Comparison of ENCODE assay signal across 8 mouse cellular contexts in the genomic region with DNA sequence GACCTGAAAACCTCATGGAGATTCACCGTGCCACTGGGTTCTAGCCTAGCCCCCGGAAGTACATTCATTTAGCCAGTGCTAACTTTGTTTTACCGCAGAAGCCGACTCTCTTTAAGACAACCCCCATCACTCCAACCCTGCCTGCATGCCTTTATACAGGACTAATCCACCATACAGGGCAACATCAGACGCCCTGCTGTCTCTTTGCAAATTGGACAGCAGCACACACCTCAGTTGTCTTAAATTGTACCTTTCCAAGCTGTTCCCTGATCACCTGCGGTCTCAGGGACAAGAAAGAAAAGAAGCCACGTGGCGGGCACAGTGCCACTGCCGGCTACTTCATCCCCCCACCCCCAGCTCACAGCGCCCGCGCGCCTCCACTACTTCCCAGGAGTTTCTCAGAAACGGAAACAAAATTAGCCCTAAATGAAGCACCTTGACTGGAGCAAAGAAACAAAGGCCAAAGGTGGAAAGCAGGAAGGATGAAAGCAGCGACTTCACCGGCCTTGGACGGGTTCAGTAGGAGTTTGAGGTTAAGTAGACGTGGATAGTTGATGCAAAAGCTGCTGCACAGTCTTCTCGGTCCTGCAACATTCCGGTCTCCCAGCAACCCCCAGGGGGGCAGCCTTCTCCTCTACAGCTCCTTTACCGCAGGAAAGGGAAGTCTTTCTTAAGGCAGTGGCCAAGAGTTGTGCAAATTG.
DNase-seq lines count a peak whose midpoint lies in the region; ATAC-seq and TF ChIP-seq lines count a peak whose summit lies in the region.

No protein-coding gene starts in this region.

- no peak for TF ChIP-seq CTCF in heart, postnatal 0 days (IDR thresholded peaks at IDR 0.05; ENCODE audit: low read depth)

- 12% methylated on average over 21 of the region's 21 CpGs for WGBS in heart, postnatal 0 days
- 4% methylated on average over 21 of the region's 21 CpGs for WGBS in midbrain, embryonic 15.5 days

- TF ChIP-seq EP300 in heart, postnatal 0 days (IDR thresholded peaks at IDR 0.05; ENCODE audit: low read depth) = no peak

- H3K36me3 ChIP-seq in heart, postnatal 0 days (replicated peaks; ENCODE audit: control insufficient read depth, insufficient read depth, low read length) = no peaks in the 10 kb centered on the region
- no peaks in the 10 kb centered on the region for H3K36me3 ChIP-seq in midbrain, embryonic 15.5 days (replicated peaks)

- peaks cover 18% of the 10 kb centered on the region for H3K4me1 ChIP-seq in heart, postnatal 0 days (ENCODE audit: control insufficient read depth, insufficient read depth)
- H3K4me1 ChIP-seq in midbrain, embryonic 15.5 days = peaks cover 21% of the 10 kb centered on the region

- DNase-seq in thymus, postnatal 0 days (ENCODE audit: low spot score) = peak; percentile 36
- no peak for DNase-seq in thymus, postnatal 10 days (ENCODE audit: low spot score in 2 of 2)
- no peak for DNase-seq in heart, postnatal 0 days (ENCODE audit: low spot score)
- peak; percentile 42 to 82 for DNase-seq in kidney, postnatal 36 days
- DNase-seq in left cerebral cortex, adult 8-10 months (ENCODE audit: low spot score in 2 of 2) = no peak
- DNase-seq in cerebellum, postnatal 36 days = no peak
- DNase-seq in spleen, adult 12 weeks (ENCODE audit: low spot score) = no peak

- no peak for ATAC-seq in heart, postnatal 0 days (ENCODE audit: insufficient read depth, low read depth)
- no peak for ATAC-seq in midbrain, embryonic 15.5 days (replicated peaks)

- peak overlapping the region; percentile 19; the same call in 1 of the 2 replicates for H3K9ac ChIP-seq in heart, postnatal 0 days (replicated peaks; ENCODE audit: low read depth, low read length)
- no peak overlapping the region for H3K9ac ChIP-seq in midbrain, embryonic 15.5 days

- H3K9me3 ChIP-seq in heart, postnatal 0 days (replicated peaks; ENCODE audit: control insufficient read depth, low read length) = no peaks in the 10 kb centered on the region
- no peaks in the 10 kb centered on the region for H3K9me3 ChIP-seq in midbrain, embryonic 15.5 days

- H3K27ac ChIP-seq in heart, postnatal 0 days (ENCODE audit: low read depth) = no peak overlapping the region
- no peak overlapping the region for H3K27ac ChIP-seq in midbrain, embryonic 15.5 days

- H3K4me2 ChIP-seq in heart, postnatal 0 days (ENCODE audit: low read depth, low read length) = peak overlapping the region; percentile 52
- peak overlapping the region; percentile 12 for H3K4me2 ChIP-seq in midbrain, embryonic 15.5 days

- H3K4me3 ChIP-seq in heart, postnatal 0 days (ENCODE audit: low read depth, low read length) = 0 out of 2 replicates have a peak overlapping the region, but pooled peaks have one; percentile 24
- H3K4me3 ChIP-seq in midbrain, embryonic 15.5 days = no peak overlapping the region

- H3K27me3 ChIP-seq in heart, postnatal 0 days (ENCODE audit: control insufficient read depth, insufficient read depth, low read length) = peaks cover 7% of the 10 kb centered on the region; the same call in 1 of the 2 replicates
- peaks cover 13% of the 10 kb centered on the region; the same call in 1 of the 2 replicates for H3K27me3 ChIP-seq in midbrain, embryonic 15.5 days (replicated peaks)

Comparison
In these comparisons a context has a peak if more than half of its experiments do, and no peak if none do; other contexts are left out.
1. DNase-seq: peak in thymus, postnatal 0 days (single experiment) and kidney, postnatal 36 days (2 of 2); none in thymus, postnatal 10 days (0 of 2), heart, postnatal 0 days (single experiment), left cerebral cortex, adult 8-10 months (0 of 2), cerebellum, postnatal 36 days (0 of 2) and spleen, adult 12 weeks (single experiment).